Mouse (Mus musculus): ENCODE data around the gene Cdkl4.

DNA sequence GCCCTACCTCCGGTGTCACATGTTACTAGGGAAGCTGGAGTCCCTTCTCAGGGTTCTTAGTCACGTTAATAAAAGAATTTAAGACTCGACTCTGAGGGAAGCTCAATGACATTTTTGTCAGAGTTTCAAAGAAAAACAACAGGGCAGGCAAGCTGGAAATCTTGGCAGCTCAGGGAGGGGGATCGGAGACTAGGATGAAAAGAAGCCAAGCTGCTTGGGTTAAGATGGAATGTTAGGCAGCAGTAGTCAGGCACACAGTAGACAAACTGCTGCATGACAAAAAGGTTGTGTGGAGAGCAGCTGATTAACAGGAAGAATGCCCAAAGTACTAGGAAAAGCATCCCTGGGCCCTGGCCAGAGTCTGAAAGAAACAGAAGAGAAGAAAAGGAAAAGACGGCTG lies 87.4 kb downstream of the Cdkl4 start:
- TF ChIP-seq POLR2A (IDR thresholded peaks at IDR 0.05; ENCODE audit: low read depth, low read length): no peak
- no peak for TF ChIP-seq CTCF (IDR thresholded peaks at IDR 0.05; ENCODE audit: borderline replicate concordance, insufficient read depth, low read length)

Data from embryonic fibroblast, embryonic 13.5 days (primary cell).